Mouse (Mus musculus) cerebellum, postnatal 36 days (tissue): Measurements from ENCODE around the gene Wwc2.
"Not testable (repeated sequence)": the region's sequence is repeated elsewhere in the genome, so short reads cannot be mapped to it uniquely, and the experiment has no call there.

Experiments
- DNase-seq, 2 experiments: peaks; one replicate each; pipeline ENCODE4 v3.0.0; 2021 to 2022; ENCODE audit warnings: mixed read lengths in 2 of 2

The Wwc2 gene

DNA sequence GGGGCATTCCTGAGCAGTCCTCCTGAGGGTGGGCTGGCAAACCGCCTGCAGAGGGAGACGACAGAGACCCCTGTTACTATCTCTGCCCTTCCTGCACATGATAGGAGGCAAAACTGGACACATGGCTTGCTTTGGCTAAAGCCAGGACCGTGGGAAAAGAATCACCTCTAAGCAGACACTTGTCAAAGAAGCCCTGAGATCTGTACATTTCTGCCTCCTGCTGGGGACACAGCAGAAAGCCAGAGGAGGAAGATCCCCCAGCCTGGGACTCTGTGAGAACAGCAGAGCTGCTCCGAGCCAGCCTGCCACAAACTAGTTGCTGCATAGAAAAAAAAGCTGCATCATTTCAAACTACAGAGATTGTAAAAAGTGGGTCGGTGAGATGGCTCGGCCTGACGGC, 147.7 kb downstream of the Wwc2 start:
- no peak for DNase-seq

DNA sequence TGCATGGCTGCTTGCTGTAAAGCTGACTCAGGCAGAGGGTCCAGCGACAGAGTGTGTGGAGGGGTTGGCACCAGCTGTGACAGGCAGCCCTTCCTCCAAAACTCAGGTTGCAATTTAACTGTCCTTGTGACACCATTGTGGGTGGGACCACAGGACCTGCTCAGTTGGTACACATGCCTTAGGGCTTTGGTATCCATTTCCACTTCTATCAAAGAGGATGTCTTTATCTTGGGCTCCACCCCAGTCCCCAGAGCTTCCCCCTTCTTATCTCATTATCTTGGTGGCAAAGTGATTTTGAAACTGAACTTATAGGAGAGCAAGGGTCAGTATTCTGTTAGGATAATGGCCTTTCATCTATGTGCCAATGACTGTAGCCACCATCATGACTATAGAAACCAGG, 156.8 kb downstream of the Wwc2 start:
- no peak for DNase-seq

DNA sequence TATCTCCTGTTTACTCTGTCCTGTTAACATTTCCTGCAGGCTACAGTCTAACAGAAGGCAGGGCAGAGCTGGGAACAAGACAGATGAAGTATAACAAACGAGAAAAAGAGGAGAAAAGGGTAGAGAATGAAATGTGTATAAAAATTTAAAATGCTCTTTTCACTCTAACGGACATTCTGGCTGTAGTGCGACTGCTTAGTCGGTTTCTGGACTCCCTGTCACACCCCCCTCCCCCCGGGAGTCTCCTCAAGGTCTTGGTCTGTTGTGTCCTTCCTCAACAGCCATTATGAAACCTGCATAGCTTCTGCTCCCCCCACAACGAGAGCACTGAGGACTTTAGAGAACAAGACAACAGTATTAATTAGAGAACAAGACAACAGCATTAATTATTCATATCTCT, 158.1 kb downstream of the Wwc2 start:
- DNase-seq = no peak

DNA sequence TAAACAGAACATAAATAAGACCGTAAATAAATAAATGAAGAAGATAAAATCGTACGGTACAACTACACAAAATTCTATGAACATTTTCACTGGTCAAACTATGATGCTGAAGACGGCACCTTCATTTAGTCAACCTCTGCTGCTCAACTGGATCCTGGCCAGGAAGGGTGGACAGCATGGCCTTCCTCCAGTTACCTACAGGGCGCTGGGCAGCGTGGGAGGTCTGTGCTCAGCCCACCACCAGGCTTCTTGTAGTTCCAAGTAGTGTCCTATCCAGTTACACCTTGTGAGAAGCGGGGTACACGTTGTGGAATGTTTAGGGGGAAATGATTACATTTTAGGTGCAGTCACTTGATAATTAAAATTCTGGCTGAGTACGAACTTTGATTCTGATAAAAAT, 163.8 kb downstream of the Wwc2 start:
- DNase-seq = no peak

DNA sequence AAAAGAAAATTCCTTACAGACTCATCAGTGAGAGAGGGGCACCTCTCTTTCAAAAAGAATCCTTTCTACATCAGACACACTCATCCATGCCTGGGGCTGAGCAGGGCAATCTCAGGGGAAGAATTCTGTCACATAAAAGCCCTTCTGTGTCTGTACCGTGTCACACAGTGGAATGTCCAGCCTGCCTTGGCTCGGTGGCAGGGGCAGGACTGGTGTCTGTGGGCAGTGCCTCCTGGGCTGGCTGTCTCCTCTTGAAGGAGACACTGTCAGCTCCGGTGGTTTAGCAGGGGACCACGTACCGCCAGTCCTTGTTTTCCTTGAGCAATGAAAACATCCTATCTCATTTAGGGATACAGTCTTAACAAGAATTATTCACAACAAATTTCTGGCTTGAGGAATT, 165.1 kb downstream of the Wwc2 start:
- no peak for DNase-seq

DNA sequence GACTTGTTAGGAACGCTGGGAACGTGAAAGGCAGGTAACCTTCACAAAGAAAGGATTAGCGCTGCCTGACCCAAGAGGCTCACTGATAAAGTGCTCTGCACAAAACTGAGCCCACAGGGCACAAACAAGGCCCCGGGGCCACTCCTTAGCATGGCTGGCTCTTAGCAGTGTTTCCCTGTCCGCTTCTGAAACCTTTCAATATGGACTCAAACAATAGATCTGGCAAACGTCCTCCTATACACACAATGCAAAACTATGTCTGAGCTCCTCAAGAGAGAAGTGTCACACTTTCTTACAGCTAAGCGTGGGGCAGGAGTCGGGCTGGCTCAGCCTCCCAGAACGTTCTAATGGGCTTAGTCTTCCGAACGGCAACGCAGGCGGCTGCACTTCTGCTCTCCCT, 166.5 kb downstream of the Wwc2 start, which contains the start of gene Cldn22:
Gene Cldn22, plus strand, starts transcription at position 301 of the 400 bp plus-strand sequence.
- DNase-seq = no peak

DNA sequence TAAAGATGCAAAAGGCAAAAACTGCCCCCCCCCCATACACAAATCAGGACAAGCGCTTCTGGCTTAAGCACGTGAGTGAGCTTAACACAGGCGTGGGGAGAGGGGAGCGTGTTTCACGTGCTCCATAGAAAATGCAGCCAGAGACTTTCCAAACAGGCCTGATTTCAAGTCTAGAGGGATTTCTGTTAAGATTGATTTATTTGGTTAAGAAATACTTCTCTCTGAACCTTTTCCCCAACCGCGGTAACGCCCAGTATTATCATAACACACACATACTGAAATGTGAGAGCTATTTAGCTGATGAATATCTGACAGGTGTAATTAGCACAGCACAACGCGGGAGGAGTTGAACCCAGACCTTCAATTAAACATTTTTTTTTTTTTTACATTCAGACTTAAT, 166.9 kb downstream of the Wwc2 start:
- no peak for DNase-seq

DNA sequence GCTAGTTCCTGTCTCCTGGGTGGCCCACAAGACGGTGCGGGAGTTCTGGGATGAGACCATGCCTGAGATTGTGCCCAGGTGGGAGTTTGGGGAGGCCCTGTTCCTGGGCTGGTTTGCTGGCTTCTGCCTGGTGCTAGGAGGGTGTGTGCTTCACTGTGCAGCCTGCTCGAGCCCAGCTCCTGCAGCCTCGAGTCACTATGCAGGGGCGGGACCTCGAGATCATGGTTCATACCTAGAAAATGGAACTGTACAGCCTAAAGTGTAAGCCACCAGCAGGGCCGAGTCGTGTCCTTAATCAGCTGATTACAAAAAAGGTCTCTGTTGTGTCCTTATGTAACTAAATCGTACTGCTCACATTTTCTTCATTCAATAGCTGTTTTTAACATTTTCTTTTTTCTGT, 168.2 kb downstream of the Wwc2 start:
- not testable (repeated sequence) for DNase-seq

DNA sequence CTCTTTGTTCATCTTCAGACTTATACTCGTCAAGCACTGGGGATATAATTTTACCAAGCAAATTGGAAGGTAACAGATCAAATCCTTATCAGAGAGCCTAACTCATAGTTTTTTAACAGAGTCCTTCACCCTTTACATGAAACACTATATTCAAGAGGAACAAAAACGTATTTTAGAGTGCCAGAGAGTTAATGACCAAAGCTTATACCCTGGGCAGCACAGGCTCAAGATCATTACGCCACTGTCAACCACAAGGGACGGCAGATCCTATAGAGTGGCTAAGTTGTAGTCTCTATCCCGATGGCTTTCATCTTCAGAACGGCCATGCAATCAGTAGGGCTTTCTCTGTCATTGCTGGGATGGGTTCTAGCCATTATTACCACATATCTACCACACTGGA, 168.9 kb downstream of the Wwc2 start, which contains the start of gene Cldn24:
Gene Cldn24, plus strand, starts transcription at position 301 of the 400 bp plus-strand sequence.
- no peak for DNase-seq

DNA sequence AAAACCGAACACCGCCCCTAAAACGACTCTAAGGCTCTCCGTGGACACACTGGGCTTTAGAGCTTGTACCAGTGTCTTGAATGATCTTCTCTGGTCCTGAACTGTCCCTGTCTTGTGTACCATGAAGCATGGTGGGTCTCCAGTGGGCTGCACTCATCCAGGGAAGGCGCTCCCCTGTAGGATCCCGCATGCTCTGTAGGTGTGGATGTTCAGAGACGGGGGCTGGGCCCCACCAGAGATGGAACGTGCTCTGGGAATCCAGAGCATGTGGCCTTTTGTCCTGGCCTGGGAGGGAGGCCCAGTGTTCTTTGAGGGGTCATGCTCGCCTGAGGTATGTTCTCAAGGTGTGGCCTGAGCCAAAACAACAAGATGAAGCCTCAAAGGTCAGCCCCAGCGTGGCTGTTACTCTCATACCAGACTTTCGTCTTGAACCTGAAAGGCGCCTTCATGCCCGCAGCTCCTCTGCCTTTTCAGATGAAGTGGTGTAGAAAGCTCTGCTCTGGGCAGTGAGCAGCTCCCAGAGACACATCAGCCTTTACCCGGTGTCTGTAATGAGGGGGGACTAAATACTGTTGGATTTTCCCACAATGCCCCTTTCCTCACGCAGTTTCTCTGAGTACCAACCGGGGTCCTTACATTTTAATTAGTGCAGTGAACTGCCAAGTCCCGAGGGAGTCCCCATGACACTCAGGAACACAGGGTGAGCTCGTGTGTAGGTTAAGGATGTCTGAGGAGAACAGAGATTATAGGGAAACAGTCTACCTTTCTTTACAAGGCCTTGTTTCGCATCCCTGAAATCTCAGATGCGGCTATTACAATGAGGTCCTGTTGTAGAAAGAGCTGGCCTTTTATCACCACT, 169.6 kb downstream of the Wwc2 start:
- no peak for DNase-seq

DNA sequence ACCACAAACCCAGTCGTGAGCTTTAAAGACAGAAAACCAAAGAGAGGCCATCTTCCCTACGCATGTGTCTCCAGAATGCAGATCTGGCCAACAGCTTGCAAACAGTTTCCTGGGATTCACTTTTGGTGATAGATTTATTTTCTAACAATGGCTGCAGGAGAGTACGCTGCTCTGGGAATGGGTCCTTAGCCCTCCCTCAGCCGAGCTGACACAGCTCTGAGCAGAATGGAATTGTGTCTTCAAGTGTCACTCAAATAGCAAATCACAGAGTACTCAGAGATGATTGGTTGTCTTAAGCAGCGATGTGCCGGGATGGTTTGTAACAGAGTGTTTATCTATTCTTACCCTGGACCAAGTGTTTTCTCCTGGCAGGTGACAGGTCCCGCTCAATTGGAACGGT, 171.7 kb downstream of the Wwc2 start:
- DNase-seq = no peak

DNA sequence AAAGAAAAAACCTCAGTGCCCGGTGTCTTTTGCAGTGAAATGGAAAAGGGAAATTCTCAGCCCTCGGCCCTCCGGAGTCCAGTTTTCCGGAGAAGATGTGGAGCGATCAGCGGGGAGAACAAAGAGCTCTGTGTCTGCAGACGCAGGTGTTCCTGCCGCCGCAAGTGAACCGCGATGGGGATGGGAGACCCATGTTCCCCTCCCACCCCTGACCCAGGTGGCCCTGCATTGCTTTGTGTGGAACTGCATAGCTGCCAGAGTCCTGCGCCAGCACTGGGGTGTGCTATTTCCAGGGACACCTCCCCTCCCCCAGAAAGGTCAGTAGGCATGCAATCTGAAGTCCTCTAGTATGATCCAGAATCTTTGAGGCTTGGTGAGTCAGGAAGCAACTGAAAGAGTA, 179.5 kb downstream of the Wwc2 start:
- DNase-seq = no peak

DNA sequence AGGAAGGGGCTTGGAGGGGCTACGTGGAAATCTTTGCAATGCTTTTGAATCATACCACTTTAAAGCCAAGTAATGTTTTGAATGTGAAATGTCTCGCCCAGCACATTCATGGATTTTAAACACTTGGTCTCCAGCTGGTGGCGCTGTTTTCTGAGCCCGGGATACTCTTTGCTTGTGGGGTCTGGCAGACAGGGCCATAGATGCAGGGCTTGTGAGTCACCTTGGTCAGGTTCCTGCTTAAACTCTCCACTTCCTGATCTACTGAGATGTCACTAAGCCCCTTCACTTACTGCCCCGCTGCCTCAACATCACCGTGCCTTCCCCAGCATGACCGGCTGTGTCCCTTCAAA, 180.1 kb downstream of the Wwc2 start:
- DNase-seq = no peak

DNA sequence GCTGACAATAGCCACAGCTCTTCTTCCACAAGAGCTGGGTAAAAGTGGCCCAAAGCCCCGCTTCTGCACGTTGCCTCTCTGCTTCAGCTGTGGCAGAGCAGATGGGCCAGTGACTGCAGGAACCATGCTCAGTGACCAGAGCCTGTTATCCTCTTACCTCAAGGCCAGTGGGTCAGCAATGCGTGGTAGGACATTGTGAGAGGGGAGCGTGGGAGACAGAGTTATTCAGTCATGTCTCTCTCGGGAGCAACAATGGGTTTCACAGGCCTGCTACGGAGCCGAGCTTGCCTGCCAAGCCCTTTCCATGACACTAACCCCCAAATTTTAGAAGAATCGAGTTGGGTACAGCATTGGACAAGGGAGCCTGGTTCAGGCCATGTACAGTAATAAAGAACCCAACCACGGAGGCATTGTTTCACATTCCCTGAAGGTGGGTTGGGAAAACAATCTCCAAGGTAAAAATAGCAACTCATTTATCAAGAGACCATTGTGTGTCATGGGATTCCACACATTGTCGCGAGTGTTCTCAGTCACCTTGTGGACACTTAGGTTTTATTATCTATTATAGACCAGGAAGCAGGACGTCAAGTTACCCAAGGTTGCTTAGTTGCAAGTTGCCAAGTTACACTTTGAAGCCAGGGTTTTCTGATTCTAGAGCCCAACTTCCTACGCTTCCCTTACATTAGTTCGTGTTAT, 180.6 kb downstream of the Wwc2 start:
- no peak for DNase-seq

DNA sequence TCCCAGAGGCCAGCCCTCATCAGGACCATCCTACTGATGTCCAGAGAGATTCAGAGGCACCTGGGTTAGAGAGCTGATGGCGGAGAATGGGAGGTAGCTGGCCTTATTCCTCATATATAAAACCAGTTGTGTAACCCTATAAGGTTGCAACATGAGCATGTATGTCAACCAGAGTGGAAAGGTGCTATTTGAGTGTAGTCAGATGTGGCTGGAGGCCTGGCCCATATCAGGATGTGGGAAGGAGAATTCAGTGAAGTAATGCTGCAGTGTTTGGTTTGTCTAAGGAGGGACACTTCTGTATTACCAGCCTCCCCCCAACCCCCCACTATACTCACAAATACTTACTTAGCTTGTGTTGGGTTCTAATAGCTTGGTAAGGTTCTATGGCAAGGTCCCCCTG, 186.5 kb downstream of the Wwc2 start:
- DNase-seq = no peak

DNA sequence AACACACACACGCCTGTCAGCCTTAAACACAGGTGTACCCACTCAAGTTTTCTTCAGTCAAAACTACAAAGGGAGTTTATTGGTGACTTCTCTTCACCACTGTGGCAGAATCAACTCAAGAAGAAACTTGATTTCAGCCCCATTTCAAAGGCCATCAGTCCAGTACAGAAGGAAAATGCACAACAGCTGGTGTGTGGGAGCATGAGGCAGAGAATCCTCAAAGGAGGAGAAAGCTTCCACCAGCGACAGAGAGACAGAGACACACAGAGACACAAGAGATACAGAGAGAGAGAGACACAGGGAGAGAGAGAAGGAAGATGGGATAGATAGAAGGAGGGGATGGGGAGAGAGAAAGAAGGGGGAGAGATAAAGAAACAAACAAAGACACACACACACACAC, 188.4 kb downstream of the Wwc2 start:
- no peak for DNase-seq

DNA sequence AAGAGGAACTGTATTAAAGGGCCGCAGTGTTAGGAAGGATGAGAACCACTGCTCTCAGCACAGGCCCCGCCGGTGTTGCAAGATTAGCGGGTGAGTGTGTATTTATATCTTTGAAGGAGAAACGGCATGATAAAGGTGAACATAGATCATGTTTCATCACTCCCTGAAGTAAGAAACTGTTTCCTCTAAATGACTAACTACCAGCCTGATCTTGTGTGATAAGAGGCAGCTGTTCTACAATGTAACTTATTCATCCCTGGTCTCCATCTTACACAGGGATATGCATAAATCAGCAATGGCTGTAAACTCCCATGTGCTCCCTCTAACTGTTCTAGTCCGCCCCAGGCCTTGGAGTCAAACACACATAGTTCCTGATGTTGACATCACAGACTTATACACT, 191.3 kb downstream of the Wwc2 start:
- DNase-seq = no peak

DNA sequence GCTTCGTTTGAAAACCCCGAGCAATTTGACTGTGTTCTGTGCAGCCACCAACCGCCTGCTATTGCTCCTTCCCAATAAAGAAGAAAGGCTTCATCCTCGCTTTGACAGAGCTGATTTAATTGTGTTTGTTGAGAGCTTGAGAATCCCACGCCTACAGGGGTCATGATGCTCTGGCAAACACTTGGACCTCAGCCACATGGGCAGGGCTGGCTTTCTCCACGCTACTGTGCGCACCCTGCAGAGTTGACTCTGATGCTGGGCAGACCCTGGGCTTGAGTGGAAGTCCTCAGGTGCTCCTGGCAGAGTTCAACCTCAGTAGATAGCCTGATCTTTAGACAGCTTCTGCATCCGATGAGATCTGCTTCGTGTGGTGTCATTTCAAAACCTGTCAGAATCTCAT, 198.7 kb downstream of the Wwc2 start:
- no peak for DNase-seq

DNA sequence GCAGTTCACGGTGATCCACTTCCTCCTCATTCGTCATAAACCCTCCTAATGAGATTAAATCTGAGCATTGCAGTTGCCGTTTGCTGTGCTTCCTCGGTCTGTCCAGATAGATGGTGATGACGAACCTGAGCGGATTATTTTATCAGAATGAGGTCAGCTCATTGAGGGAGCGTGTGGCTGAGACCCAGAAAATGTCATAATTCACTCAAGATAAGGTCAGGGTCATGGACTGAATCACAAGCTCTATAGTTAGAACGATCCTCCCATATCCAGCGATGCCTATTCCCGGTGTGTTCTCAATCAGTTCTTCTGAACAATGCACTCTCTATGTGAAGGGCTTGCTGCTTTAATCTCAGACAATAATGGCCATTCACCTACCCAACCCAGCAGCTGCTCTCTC, 203.0 kb downstream of the Wwc2 start:
- DNase-seq = no peak

DNA sequence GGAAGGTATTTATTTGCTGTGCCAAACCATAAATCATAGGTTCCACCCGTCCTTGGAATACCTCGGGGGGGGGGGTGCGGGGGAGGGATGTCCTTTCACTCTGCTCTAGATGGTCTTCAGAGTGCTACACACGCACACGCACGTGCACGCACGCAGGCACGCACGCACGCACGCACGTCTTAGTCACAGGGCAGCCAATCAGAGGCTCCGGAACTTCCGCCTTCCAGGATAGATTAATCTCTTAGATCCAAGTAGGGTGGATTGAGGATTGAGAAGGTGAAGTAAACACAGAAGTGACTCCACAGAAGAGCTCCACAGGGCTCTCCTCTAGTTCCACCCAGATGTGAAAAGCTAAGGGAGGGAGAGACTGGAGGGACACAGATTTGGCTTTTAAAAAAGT, 204.4 kb downstream of the Wwc2 start:
- DNase-seq = no peak

DNA sequence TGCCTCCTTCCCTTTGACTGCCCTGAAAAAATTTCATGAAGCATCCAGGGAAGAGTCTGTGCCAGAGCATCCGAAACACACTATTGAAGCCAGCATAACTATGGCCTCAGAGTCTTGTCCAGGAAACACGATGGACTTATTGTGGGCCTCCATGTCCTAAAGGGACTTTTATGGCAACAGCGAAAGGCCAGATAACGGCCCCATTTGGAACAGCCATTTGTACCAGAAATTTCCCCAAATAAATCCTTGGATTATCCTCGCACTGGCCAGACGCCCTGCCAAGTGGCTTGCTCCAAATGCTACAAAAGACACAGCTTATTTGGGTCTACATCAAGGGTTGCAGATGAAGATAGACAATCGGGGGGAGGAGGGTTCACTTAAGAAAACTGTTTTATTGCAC, 206.3 kb downstream of the Wwc2 start:
- DNase-seq = no peak

DNA sequence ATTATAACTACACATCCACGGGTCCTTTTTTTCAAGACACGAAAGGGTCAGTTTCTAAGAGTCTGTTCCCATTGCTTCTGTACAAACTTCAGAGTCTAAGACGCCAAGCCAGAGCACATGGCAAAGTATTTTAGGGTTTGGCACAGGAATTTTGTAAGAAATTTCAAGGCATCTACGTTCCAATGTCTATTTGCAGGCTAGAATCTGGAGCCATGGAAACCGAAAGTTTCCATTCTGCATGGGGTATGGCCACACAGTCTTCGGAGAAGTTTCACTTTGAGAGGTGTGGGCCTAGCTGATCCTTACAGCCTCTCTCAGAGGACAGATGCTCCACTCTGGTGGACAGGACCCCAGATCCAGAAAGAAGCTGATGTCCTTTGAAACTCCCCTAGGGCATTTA, 206.8 kb downstream of the Wwc2 start:
- DNase-seq = no peak

DNA sequence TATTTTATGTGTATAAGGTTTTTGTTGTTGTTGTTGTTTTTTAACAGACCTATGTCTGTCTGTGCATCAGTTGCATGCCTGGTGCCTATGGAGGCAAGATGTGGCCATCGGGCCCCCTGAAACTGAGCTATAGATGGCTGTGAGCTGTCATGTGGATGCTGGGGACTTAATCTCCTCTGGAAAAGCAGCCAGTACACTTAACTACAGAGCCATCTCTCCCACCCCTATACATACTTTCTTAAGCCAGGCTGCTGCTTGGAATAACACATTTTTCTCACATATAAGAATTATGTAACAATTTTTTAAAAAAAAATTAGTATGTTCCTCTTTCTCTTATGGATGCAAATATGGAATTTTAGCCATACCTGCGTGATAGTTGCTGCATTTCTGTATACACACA, 207.2 kb downstream of the Wwc2 start:
- no peak for DNase-seq

DNA sequence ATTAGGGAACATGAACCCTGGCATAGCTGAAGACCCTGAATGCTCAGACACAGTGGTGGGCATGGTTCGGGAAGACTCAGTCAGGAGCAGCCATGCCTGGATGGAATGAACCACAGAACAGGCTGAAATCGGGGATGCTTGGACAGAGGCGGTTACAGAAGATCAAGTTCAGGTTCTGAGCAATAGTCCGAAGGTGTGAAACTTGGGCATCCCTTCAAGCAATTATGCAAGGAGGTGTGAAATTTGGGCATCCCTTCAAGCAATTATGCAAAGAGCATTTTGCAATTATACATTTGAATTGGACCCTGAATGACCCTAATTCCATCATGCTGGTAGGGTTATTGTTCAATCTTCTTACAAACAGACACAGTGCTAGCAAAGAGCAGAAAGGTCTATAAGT, 208.8 kb downstream of the Wwc2 start:
- DNase-seq = no peak

DNA sequence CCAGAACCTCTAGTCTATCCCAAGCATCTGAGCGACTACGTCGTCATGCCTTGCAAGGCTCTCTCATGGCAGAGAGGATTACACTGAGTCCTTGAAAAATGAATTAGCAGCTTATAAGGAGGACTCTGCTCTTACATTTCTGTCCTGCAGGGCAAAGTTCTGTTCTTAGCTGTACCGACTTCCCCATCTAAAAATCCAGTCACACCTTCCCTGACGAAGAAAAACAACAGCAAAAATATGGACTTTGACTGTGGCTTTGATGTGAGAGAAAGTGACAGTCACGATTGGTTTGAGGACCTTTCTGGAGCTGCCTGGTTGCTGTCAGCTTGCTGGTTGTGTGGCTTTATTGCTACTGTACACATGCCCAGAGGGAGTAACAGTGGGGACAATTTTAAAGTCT, 211.1 kb downstream of the Wwc2 start:
- no peak for DNase-seq
